Mouse (Mus musculus): Measurements from ENCODE around the gene Tm4sf19. TPM values are rescaled to one million over a fixed set of nuclear protein-coding genes. Genes with fewer than 3 reads are reported as not detected.

Gene Tm4sf19
- polyA plus RNA-seq, 1 experiment from 2014 or later = not detected

- no peaks in the 10 kb centered on the region for H3K9me3 ChIP-seq (replicated peaks; ENCODE audit: control insufficient read depth, low read length)
- WGBS = 88% methylated on average over 8 of the region's 8 CpGs
- no peak overlapping the region for H3K4me3 ChIP-seq (replicated peaks; ENCODE audit: low read length)
- no peaks in the 10 kb centered on the region for H3K27me3 ChIP-seq (ENCODE audit: control insufficient read depth, insufficient read depth, low read length)
- 0 out of 2 replicates have a peak, but pooled peaks cover 6% of the 10 kb centered on the region for H3K4me1 ChIP-seq (ENCODE audit: control insufficient read depth, insufficient read depth, low read length)
- no peaks in the 10 kb centered on the region for H3K36me3 ChIP-seq (ENCODE audit: control insufficient read depth, insufficient read depth, low read length)
- no peak for ATAC-seq (ENCODE audit: insufficient read depth, low FRiP score)
- H3K27ac ChIP-seq (ENCODE audit: low read length) = no peak overlapping the region
- no peak overlapping the region for H3K4me2 ChIP-seq (ENCODE audit: low read depth, low read length)
- no peak overlapping the region for H3K9ac ChIP-seq (ENCODE audit: low read length)
Observed at GRCm38 (mm10) chr16:32453102-32453501, 52.8 kb downstream of the Tm4sf19 start.

DNA sequence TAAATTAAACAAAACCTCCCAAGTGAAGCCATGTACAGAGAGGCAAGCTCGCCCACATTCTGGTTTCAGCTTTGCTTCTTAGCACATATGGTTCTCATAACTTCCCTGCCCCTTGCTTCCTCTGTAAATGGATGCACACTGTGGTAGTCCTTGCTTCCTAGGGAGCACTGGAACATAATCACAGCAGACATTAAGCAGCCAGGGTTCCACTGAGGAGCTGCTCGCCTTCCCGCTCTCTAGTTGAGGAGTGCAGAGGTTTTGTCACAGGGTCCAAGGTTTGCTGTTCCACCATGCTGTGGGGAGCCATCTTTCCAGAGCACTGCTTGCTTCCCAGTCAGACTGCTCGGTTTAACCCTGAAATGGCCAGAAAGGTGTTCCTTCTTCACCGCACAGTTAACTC is 54.3 kb downstream of the Tm4sf19 start:
- Histone ChIP-seq H3K27me3 (ENCODE audit: control insufficient read depth, insufficient read depth, low read length) (no peaks in the 10 kb centered on the region), H3K9me3 (replicated peaks; ENCODE audit: control insufficient read depth, low read length) (no peaks in the 10 kb centered on the region), H3K36me3 (ENCODE audit: control insufficient read depth, insufficient read depth, low read length) (no peaks in the 10 kb centered on the region), H3K4me1 (ENCODE audit: control insufficient read depth, insufficient read depth, low read length) (no peaks in the 10 kb centered on the region), H3K27ac (ENCODE audit: low read length) (no peak overlapping the region), H3K9ac (ENCODE audit: low read length) (no peak overlapping the region), H3K4me3 (replicated peaks; ENCODE audit: low read length) (no peak overlapping the region), H3K4me2 (ENCODE audit: low read depth, low read length) (no peak overlapping the region)
- no peak for ATAC-seq (ENCODE audit: insufficient read depth, low FRiP score)
- WGBS = 90% methylated on average over 5 of the region's 5 CpGs

DNA sequence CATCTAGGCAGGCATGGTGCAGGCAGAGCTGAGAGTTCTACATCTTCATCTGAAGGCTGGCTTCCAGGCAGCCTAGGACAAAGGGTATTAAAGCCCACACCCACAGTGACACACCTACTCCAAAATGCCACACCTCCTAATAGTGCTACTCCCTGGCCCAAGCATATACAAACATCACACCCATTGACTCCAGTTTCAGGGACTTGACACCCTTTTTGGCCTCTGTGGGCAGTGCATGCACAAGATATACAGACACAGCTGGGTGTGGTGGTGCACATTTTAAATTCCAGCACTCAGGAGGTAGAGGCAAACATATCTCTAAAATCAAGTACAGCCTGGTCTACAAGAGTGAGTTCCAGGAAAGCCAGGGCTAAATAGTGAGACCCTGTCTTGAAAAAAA is 55.8 kb downstream of the Tm4sf19 start:
- no peaks in the 10 kb centered on the region for H3K36me3 ChIP-seq (ENCODE audit: control insufficient read depth, insufficient read depth, low read length)
- H3K4me1 ChIP-seq (ENCODE audit: control insufficient read depth, insufficient read depth, low read length) = no peaks in the 10 kb centered on the region
- no peak overlapping the region for H3K27ac ChIP-seq (ENCODE audit: low read length)
- peak; percentile 56; the same call in 1 of the 2 replicates for ATAC-seq (ENCODE audit: insufficient read depth, low FRiP score)
- no peak overlapping the region for H3K4me2 ChIP-seq (ENCODE audit: low read depth, low read length)
- no peaks in the 10 kb centered on the region for H3K27me3 ChIP-seq (ENCODE audit: control insufficient read depth, insufficient read depth, low read length)
- H3K4me3 ChIP-seq (replicated peaks; ENCODE audit: low read length) = no peak overlapping the region
- H3K9ac ChIP-seq (ENCODE audit: low read length) = no peak overlapping the region
- H3K9me3 ChIP-seq (replicated peaks; ENCODE audit: control insufficient read depth, low read length) = no peaks in the 10 kb centered on the region

- Histone ChIP-seq H3K4me1 (ENCODE audit: control insufficient read depth, insufficient read depth, low read length) (no peaks in the 10 kb centered on the region), H3K9me3 (replicated peaks; ENCODE audit: control insufficient read depth, low read length) (no peaks in the 10 kb centered on the region), H3K27me3 (ENCODE audit: control insufficient read depth, insufficient read depth, low read length) (no peaks in the 10 kb centered on the region), H3K4me3 (replicated peaks; ENCODE audit: low read length) (no peak overlapping the region), H3K4me2 (ENCODE audit: low read depth, low read length) (no peak overlapping the region), H3K27ac (ENCODE audit: low read length) (no peak overlapping the region), H3K9ac (ENCODE audit: low read length) (no peak overlapping the region), H3K36me3 (ENCODE audit: control insufficient read depth, insufficient read depth, low read length) (no peaks in the 10 kb centered on the region)
- ATAC-seq (ENCODE audit: insufficient read depth, low FRiP score) = no peak
- 85% methylated on average over 1 of the region's 1 CpGs for WGBS
Observed at GRCm38 (mm10) chr16:32456761-32457160, 56.5 kb downstream of the Tm4sf19 start.

Other genes with a start within 250 kb of the Tm4sf19 start
- gene Nrros, start 234.9 kb upstream of the Tm4sf19 start, polyA plus RNA-seq (2015; fragmentation: Nextera tagmentation; extraction: Ambion mirVana) = 17.6 and 21.9 TPM in 2 replicates
- 0.14 TPM in 1 of 2 replicates, not detected in the other for gene Bex6, start 220.7 kb upstream of the Tm4sf19 start, polyA plus RNA-seq (2015; fragmentation: Nextera tagmentation; extraction: Ambion mirVana)
- 3.5 and 4.3 TPM in 2 replicates for gene Fbxo45, start 153.3 kb upstream of the Tm4sf19 start, polyA plus RNA-seq (2015; fragmentation: Nextera tagmentation; extraction: Ambion mirVana)
- gene Wdr53, start 153.3 kb upstream of the Tm4sf19 start, polyA plus RNA-seq (2015; fragmentation: Nextera tagmentation; extraction: Ambion mirVana) = 18.4 and 19.5 TPM in 2 replicates
- 0.15 TPM in 1 of 2 replicates, not detected in the other for gene Smco1, start 129.0 kb upstream of the Tm4sf19 start, polyA plus RNA-seq (2015; fragmentation: Nextera tagmentation; extraction: Ambion mirVana)
- 18.4 and 18.6 TPM in 2 replicates for gene Rnf168, start 123.0 kb upstream of the Tm4sf19 start, polyA plus RNA-seq (2015; fragmentation: Nextera tagmentation; extraction: Ambion mirVana)
- gene Ubxn7, start 68.2 kb upstream of the Tm4sf19 start, polyA plus RNA-seq (2015; fragmentation: Nextera tagmentation; extraction: Ambion mirVana) = 18.1 and 22.1 TPM in 2 replicates
- 24.4 and 24.5 TPM in 2 replicates for gene Tctex1d2, start 19.2 kb downstream of the Tm4sf19 start, polyA plus RNA-seq (2015; fragmentation: Nextera tagmentation; extraction: Ambion mirVana)
- gene Pcyt1a, start 30.4 kb downstream of the Tm4sf19 start, polyA plus RNA-seq (2015; fragmentation: Nextera tagmentation; extraction: Ambion mirVana) = 42.0 and 54.3 TPM in 2 replicates
- gene Slc51a, start 87.4 kb downstream of the Tm4sf19 start, polyA plus RNA-seq (2015; fragmentation: Nextera tagmentation; extraction: Ambion mirVana) = 9.5 and 12.0 TPM in 2 replicates
- gene Zdhhc19, start 95.8 kb downstream of the Tm4sf19 start, polyA plus RNA-seq (2015; fragmentation: Nextera tagmentation; extraction: Ambion mirVana) = 0.29 and 0.37 TPM in 2 replicates
- gene Tfrc, start 208.4 kb downstream of the Tm4sf19 start, polyA plus RNA-seq (2015; fragmentation: Nextera tagmentation; extraction: Ambion mirVana) = 68.3 and 69.7 TPM in 2 replicates
- gene Tnk2, start 243.4 kb downstream of the Tm4sf19 start, polyA plus RNA-seq (2015; fragmentation: Nextera tagmentation; extraction: Ambion mirVana) = 10.6 TPM in 2 replicates